Mouse (Mus musculus) embryonic facial prominence, embryonic 15.5 days (tissue): Measurements from ENCODE around the gene Efr3b. TPM values are rescaled to one million over a fixed set of nuclear protein-coding genes. Genes with fewer than 3 reads are reported as not detected.

Experiments
- ATAC-seq: fragments of 200-750 bp; cut with Nextera tagmentation; 2 replicates; pipeline ENCODE4 v1.8.0; 2017; ENCODE audit warnings: low read depth, moderate TSS enrichment; ENCODE audit not compliant: insufficient number of reproducible peaks, low FRiP score, low TSS enrichment
- H3K27ac ChIP-seq: fragments of 300-500 bp; sonication (generic); replicated peaks from 2 replicates; pipeline ENCODE4 v1.5.1; 2015; ENCODE audit warnings: mild to moderate bottlenecking, inconsistent platforms
- H3K27me3 ChIP-seq: fragments of 300-500 bp; sonication (generic); 2 replicates; pipeline ENCODE4 v1.6.1; 2015; ENCODE audit warnings: inconsistent platforms
- H3K36me3 ChIP-seq: fragments of 300-500 bp; sonication (generic); 2 replicates; pipeline ENCODE4 v1.6.1; 2015; ENCODE audit warnings: mild to moderate bottlenecking, inconsistent platforms
- H3K4me1 ChIP-seq: fragments of 300-500 bp; sonication (generic); 2 replicates; pipeline ENCODE4 v1.6.1; 2015; ENCODE audit warnings: inconsistent platforms
- H3K4me2 ChIP-seq: fragments of 300-500 bp; sonication (generic); replicated peaks from 2 replicates; pipeline ENCODE4 v1.6.1; 2015; ENCODE audit warnings: mild to moderate bottlenecking, inconsistent platforms
- H3K4me3 ChIP-seq: fragments of 300-500 bp; sonication (generic); replicated peaks from 2 replicates; pipeline ENCODE4 v1.5.1; 2015; ENCODE audit warnings: mild to moderate bottlenecking, inconsistent platforms
- H3K9ac ChIP-seq: fragments of 300-500 bp; sonication (generic); 2 replicates; pipeline ENCODE4 v1.6.1; 2015; ENCODE audit warnings: inconsistent platforms
- H3K9me3 ChIP-seq: fragments of 300-500 bp; sonication (generic); replicated peaks from 2 replicates; pipeline ENCODE4 v1.6.1; 2016; ENCODE audit warnings: inconsistent platforms
- WGBS: fragments of 180-500 bp; shearing (Covaris S2); methylation state at CpG from one replicate; pipeline ENCODE4 v1.1.7; 2015; 5-methylcytosine and 5-hydroxymethylcytosine counted together
- polyA plus RNA-seq: library from polyadenylated mRNA; unstranded; fragments of >200 nt; fragmentation: Nextera tagmentation; extraction: Ambion mirVana; gene quantifications from 2 replicates; pipeline ENCODE4 v1.2.1, GENCODE M21; 2015

Gene Efr3b
- polyA plus RNA-seq, 1 experiment from 2014 or later, result 4.2 TPM

GRCm38 (mm10) chr12:4008731-4009130 is 30.0 kb downstream of the Efr3b start:
- Histone ChIP-seq H3K27me3 (no peaks in the 10 kb centered on the region), H3K36me3 (no peaks in the 10 kb centered on the region), H3K4me3 (no peak overlapping the region), H3K9me3 (no peaks in the 10 kb centered on the region), H3K4me1 (peaks cover 5% of the 10 kb centered on the region; the same call in 1 of the 2 replicates), H3K4me2 (no peak overlapping the region), H3K27ac (no peak overlapping the region), H3K9ac (no peak overlapping the region)
- ATAC-seq, result no peak
- 33% methylated on average over 12 of the region's 12 CpGs for WGBS

- H3K4me1 ChIP-seq, result peaks cover 5% of the 10 kb centered on the region; the same call in 1 of the 2 replicates
- no peaks in the 10 kb centered on the region for H3K9me3 ChIP-seq
- H3K36me3 ChIP-seq, result no peaks in the 10 kb centered on the region
- H3K27ac ChIP-seq, result no peak overlapping the region
- H3K4me2 ChIP-seq, result no peak overlapping the region
- no peak overlapping the region for H3K9ac ChIP-seq
- H3K4me3 ChIP-seq, result no peak overlapping the region
- ATAC-seq, result no peak
- WGBS, result 59% methylated on average over 4 of the region's 4 CpGs
- H3K27me3 ChIP-seq, result no peaks in the 10 kb centered on the region
These were observed 30.9 kb downstream of the Efr3b start for GRCm38 (mm10) chr12:4007766-4008165.

- Histone ChIP-seq H3K4me2 (no peak overlapping the region), H3K27me3 (no peaks in the 10 kb centered on the region), H3K9me3 (no peaks in the 10 kb centered on the region), H3K4me3 (no peak overlapping the region), H3K4me1 (peaks cover 5% of the 10 kb centered on the region; the same call in 1 of the 2 replicates), H3K27ac (no peak overlapping the region), H3K9ac (no peak overlapping the region), H3K36me3 (no peaks in the 10 kb centered on the region)
- ATAC-seq, result no peak
- WGBS, result 63% methylated on average over 4 of the region's 4 CpGs
These were observed 31.5 kb downstream of the Efr3b start for GRCm38 (mm10) chr12:4007181-4007580.

GRCm38 (mm10) chr12:4006079-4006478 is 32.6 kb downstream of the Efr3b start:
- no peak overlapping the region for H3K4me2 ChIP-seq
- no peak for ATAC-seq
- H3K27me3 ChIP-seq, result no peaks in the 10 kb centered on the region
- no peaks in the 10 kb centered on the region for H3K9me3 ChIP-seq
- H3K27ac ChIP-seq, result no peak overlapping the region
- no peak overlapping the region for H3K9ac ChIP-seq
- H3K4me3 ChIP-seq, result no peak overlapping the region
- H3K4me1 ChIP-seq, result peaks cover 5% of the 10 kb centered on the region; the same call in 1 of the 2 replicates
- no peaks in the 10 kb centered on the region for H3K36me3 ChIP-seq
- 76% methylated on average over 7 of the region's 7 CpGs for WGBS

- ATAC-seq, result no peak
- Histone ChIP-seq H3K27me3 (no peaks in the 10 kb centered on the region), H3K36me3 (no peaks in the 10 kb centered on the region), H3K4me3 (no peak overlapping the region), H3K9me3 (no peaks in the 10 kb centered on the region), H3K9ac (no peak overlapping the region), H3K27ac (no peak overlapping the region), H3K4me1 (peaks cover 5% of the 10 kb centered on the region; the same call in 1 of the 2 replicates), H3K4me2 (no peak overlapping the region)
- WGBS, result 27% methylated on average over 6 of the region's 6 CpGs
These were observed 34.1 kb downstream of the Efr3b start for GRCm38 (mm10) chr12:4004648-4005047.

GRCm38 (mm10) chr12:4000406-4000805 is 38.3 kb downstream of the Efr3b start:
- no peak for ATAC-seq
- H3K9me3 ChIP-seq, result no peaks in the 10 kb centered on the region
- H3K36me3 ChIP-seq, result no peaks in the 10 kb centered on the region
- H3K4me1 ChIP-seq, result no peaks in the 10 kb centered on the region
- H3K27me3 ChIP-seq, result no peaks in the 10 kb centered on the region
- 86% methylated on average over 5 of the region's 5 CpGs for WGBS
- H3K4me3 ChIP-seq, result no peak overlapping the region
- no peak overlapping the region for H3K9ac ChIP-seq
- no peak overlapping the region for H3K27ac ChIP-seq
- no peak overlapping the region for H3K4me2 ChIP-seq

- Histone ChIP-seq H3K9me3 (no peaks in the 10 kb centered on the region), H3K36me3 (no peaks in the 10 kb centered on the region), H3K4me2 (no peak overlapping the region), H3K4me3 (no peak overlapping the region), H3K9ac (no peak overlapping the region), H3K4me1 (no peaks in the 10 kb centered on the region), H3K27me3 (no peaks in the 10 kb centered on the region), H3K27ac (no peak overlapping the region)
- WGBS, result 81% methylated on average over 9 of the region's 9 CpGs
- ATAC-seq, result no peak
These were observed 42.0 kb downstream of the Efr3b start for GRCm38 (mm10) chr12:3996749-3997148.

- H3K36me3 ChIP-seq, result no peaks in the 10 kb centered on the region
- 85% methylated on average over 3 of the region's 3 CpGs for WGBS
- H3K4me2 ChIP-seq, result no peak overlapping the region
- H3K27ac ChIP-seq, result no peak overlapping the region
- no peak overlapping the region for H3K9ac ChIP-seq
- H3K9me3 ChIP-seq, result no peaks in the 10 kb centered on the region
- H3K4me3 ChIP-seq, result no peak overlapping the region
- no peaks in the 10 kb centered on the region for H3K4me1 ChIP-seq
- ATAC-seq, result no peak
- no peaks in the 10 kb centered on the region for H3K27me3 ChIP-seq
These were observed 47.7 kb downstream of the Efr3b start for GRCm38 (mm10) chr12:3991047-3991446.

GRCm38 (mm10) chr12:3989943-3990342 is 48.8 kb downstream of the Efr3b start:
- no peak overlapping the region for H3K27ac ChIP-seq
- H3K27me3 ChIP-seq, result no peaks in the 10 kb centered on the region
- ATAC-seq, result no peak
- no peak overlapping the region for H3K4me3 ChIP-seq
- H3K36me3 ChIP-seq, result no peaks in the 10 kb centered on the region
- no peak overlapping the region for H3K4me2 ChIP-seq
- no peak overlapping the region for H3K9ac ChIP-seq
- no peaks in the 10 kb centered on the region for H3K4me1 ChIP-seq
- 61% methylated on average over 2 of the region's 2 CpGs for WGBS
- H3K9me3 ChIP-seq, result no peaks in the 10 kb centered on the region

- ATAC-seq, result no peak
- Histone ChIP-seq H3K4me2 (no peak overlapping the region), H3K4me3 (no peak overlapping the region), H3K36me3 (no peaks in the 10 kb centered on the region), H3K27ac (no peak overlapping the region), H3K9me3 (no peaks in the 10 kb centered on the region), H3K4me1 (peaks cover 19% of the 10 kb centered on the region), H3K9ac (no peak overlapping the region), H3K27me3 (no peaks in the 10 kb centered on the region)
- WGBS, result 83% methylated on average over 9 of the region's 9 CpGs
These were observed 54.3 kb downstream of the Efr3b start for GRCm38 (mm10) chr12:3984446-3984845.

GRCm38 (mm10) chr12:3983736-3984135 is 55.0 kb downstream of the Efr3b start:
- Histone ChIP-seq H3K4me1 (peaks cover 19% of the 10 kb centered on the region), H3K27me3 (no peaks in the 10 kb centered on the region), H3K36me3 (no peaks in the 10 kb centered on the region), H3K4me3 (no peak overlapping the region), H3K4me2 (no peak overlapping the region), H3K9ac (no peak overlapping the region), H3K9me3 (no peaks in the 10 kb centered on the region), H3K27ac (no peak overlapping the region)
- WGBS, result 0% methylated on average over 1 of the region's 1 CpGs
- no peak for ATAC-seq

GRCm38 (mm10) chr12:3982257-3982656 is 56.5 kb downstream of the Efr3b start:
- H3K27me3 ChIP-seq, result no peaks in the 10 kb centered on the region
- no peak overlapping the region for H3K27ac ChIP-seq
- peak overlapping the region; percentile 48 for H3K4me3 ChIP-seq
- H3K4me1 ChIP-seq, result peaks cover 19% of the 10 kb centered on the region
- H3K4me2 ChIP-seq, result peak overlapping the region; percentile 90
- H3K9me3 ChIP-seq, result no peaks in the 10 kb centered on the region
- no peak for ATAC-seq
- peak overlapping the region; percentile 16 for H3K9ac ChIP-seq
- H3K36me3 ChIP-seq, result peaks cover 3% of the 10 kb centered on the region; the same call in 1 of the 2 replicates
- WGBS, result 13% methylated on average over 6 of the region's 6 CpGs
